Mouse (Mus musculus) E14TG2a.4 (cell line): ENCODE results near the gene Cadps2.

Source experiments
- CTCF ChIP-seq: conservative IDR thresholded peaks from 2 replicates; pipeline ENCODE4 v1.5.1; 2014; ENCODE audit warnings: low read length
- NANOG ChIP-seq: IDR thresholded peaks from 2 replicates; pipeline ENCODE4 v1.6.1; 2014; ENCODE audit warnings: borderline replicate concordance, low read length, mixed read lengths
- POU5F1 ChIP-seq: IDR thresholded peaks from 2 replicates; pipeline ENCODE4 v1.6.1; 2014; ENCODE audit warnings: low read length, borderline replicate concordance

GRCm38 (mm10) chr6:23647627-23648247, 191.5 kb downstream of the Cadps2 start:
- TF ChIP-seq CTCF (no peak), POU5F1 (no peak), NANOG (no peak)
